Mouse (Mus musculus) spleen, adult 2 months (tissue): ENCODE measurements at regions not wholly inside any gene's neighbourhood (a gene's known extent, or its start where the extent isn't known, plus 50 kb on each side); places are given as distances from the start of the nearest gene placed in this dataset.
"Not testable (repeated sequence)": the region's sequence is repeated elsewhere in the genome, so short reads cannot be mapped to it uniquely, and the experiment has no call there.

ENCODE experiments used
- DNase-seq, 2 experiments: peaks; one replicate each; pipeline versions ENCODE4 v3.0.0 to v3.0.0-alpha.2; 2012 to 2021; ENCODE audit warnings: low spot score in 2 of 2, low read depth in 1 of 2
- H3K27ac ChIP-seq: fragments of 200-500 bp; 2 replicates; pipeline ENCODE4 v1.5.1; 2012; ENCODE audit warnings: low read length, inconsistent platforms; ENCODE audit not compliant: insufficient read depth
- H3K27me3 ChIP-seq: fragments of 200-500 bp; 2 replicates; pipeline ENCODE4 v1.6.1; 2012; ENCODE audit warnings: mild to moderate bottlenecking, moderate library complexity, low read length, inconsistent platforms; ENCODE audit not compliant: control insufficient read depth, insufficient read depth
- H3K36me3 ChIP-seq: fragments of 200-500 bp; 2 replicates; pipeline ENCODE4 v1.6.1; 2012; ENCODE audit warnings: mild to moderate bottlenecking, low read length, inconsistent platforms; ENCODE audit not compliant: control insufficient read depth, insufficient read depth
- H3K4me1 ChIP-seq: fragments of 200-500 bp; 2 replicates; pipeline ENCODE4 v1.6.1; 2011; ENCODE audit warnings: inconsistent platforms; ENCODE audit not compliant: control insufficient read depth, insufficient read depth, insufficient read length
- H3K4me3 ChIP-seq: fragments of 200-500 bp; 2 replicates; pipeline ENCODE4 v1.5.1; 2011; ENCODE audit warnings: mild to moderate bottlenecking, inconsistent platforms; ENCODE audit not compliant: insufficient read depth, insufficient read length; ENCODE audit errors: extremely low read depth
- CTCF ChIP-seq: fragments of 200-500 bp; IDR thresholded peaks from 2 replicates; pipeline ENCODE4 v1.5.1; 2011; ENCODE audit warnings: mild to moderate bottlenecking, inconsistent platforms; ENCODE audit not compliant: insufficient read depth, insufficient read length, insufficient replicate concordance; ENCODE audit errors: extremely low read depth
- POLR2A ChIP-seq: fragments of 200-500 bp; IDR thresholded peaks from 2 replicates; pipeline ENCODE4 v1.6.1; 2011; ENCODE audit warnings: low read depth, low read length, inconsistent platforms
- WGBS: fragments of 180-500 bp; shearing (Covaris S2); methylation state at CpG from one replicate; pipeline ENCODE4 v1.1.7; 2018; 5-methylcytosine and 5-hydroxymethylcytosine counted together

DNA sequence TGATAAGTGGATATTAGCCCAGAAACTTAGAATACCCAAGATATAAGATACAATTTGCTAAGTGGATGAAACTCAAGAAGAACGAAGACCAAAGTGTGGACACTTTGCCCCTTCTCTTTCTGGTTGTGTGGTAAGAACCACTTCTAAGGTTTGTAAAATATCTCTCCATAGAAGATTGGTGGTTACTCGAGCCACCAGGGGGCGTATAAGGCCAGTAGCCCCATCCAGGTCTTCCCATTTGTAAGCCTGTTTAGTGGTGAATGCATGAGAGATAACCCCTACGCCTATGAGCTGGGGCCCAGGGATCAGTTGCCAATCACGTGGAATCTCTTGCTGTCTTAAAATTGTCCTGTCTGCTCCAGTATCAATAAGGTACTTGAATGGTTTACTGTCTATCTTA is 349.3 kb upstream of the Tacstd2 start:
- 84% methylated on average over 5 of the region's 5 CpGs for WGBS

DNA sequence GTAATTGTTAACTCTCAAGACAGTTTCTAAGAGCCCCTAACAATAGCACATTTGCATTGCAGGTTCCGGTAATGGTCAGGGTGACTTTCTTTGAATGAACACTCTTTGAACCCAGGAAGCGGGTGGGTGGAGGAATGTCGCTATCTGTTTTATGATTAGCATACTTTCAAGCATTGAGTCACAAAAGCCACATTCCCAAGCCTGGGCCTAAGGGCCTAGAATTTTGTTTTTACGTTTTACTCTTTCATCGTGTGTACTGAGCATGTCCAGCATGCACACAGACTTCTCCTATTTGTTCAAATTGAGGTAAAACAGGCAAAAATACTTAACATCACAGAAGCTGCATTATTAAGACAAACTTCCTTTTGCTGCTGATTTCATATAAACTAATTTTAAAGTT is 345.9 kb upstream of the Tacstd2 start:
- H3K27me3 ChIP-seq, H3K36me3 ChIP-seq, H3K4me3 ChIP-seq, H3K27ac ChIP-seq, DNase-seq, H3K4me1 ChIP-seq: not testable (repeated sequence)
- WGBS: 89% methylated on average over 5 of the region's 5 CpGs

More for the DNA sequence above, 349.3 kb upstream of the Tacstd2 start:
- Histone ChIP-seq H3K27ac (no peak overlapping the region), H3K4me3 (no peak overlapping the region), H3K27me3 (no peaks in the 10 kb centered on the region), H3K36me3 (no peaks in the 10 kb centered on the region), H3K4me1 (no peaks in the 10 kb centered on the region)
- no peak for TF ChIP-seq CTCF
- no peak for TF ChIP-seq POLR2A
- no peak for DNase-seq

DNA sequence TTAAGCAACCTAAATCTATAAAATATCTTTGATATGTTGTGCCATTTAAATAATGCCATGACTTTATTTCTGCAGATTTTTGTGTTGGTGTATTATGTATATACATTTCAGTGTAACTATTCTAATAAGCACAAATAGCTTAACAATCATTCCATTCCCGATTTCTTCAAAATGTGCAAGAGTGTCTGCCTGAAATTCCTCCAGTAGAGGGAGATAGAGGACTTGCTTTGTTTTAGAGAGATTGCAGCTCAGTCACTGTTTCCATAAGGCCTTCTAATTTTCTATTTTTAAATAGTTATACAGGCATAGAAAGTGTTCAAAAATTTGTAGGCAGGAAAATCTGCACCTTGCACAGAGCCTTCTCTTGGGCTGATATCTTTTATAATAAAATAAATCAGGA is 322.3 kb upstream of the Tacstd2 start:
- not testable (repeated sequence) for H3K36me3 ChIP-seq, H3K4me1 ChIP-seq, DNase-seq, H3K27me3 ChIP-seq, H3K27ac ChIP-seq, H3K4me3 ChIP-seq
- WGBS: 9% methylated on average over 1 of the region's 1 CpGs

DNA sequence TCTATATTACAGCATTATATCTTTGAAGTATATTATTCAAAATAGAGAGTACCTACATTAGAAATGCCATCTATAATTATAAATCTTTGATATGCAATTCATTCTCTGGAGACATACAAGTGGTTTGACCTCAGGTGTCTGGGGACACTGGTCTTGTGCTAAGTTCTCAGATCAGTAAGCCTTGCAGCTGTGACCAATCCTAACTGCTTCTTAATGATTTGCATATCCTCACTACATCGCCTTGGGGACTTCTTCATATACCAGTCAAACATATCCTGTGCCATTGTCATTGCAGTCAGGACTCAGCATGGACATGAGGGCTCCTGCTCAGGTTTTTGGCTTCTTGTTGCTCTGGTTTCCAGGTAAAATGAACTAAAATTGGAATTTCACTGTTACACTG is 303.9 kb upstream of the Tacstd2 start:
- not testable (repeated sequence) for H3K4me3 ChIP-seq, H3K4me1 ChIP-seq, H3K36me3 ChIP-seq, H3K27ac ChIP-seq, H3K27me3 ChIP-seq
- DNase-seq: peak in 1 of 2 experiments; percentile 4
- WGBS: 34% methylated on average over 1 of the region's 1 CpGs

GRCm38 (mm10) chr6:67812478-67812877 is 276.9 kb upstream of the Tacstd2 start:
- not testable (repeated sequence) for H3K27me3 ChIP-seq, H3K4me1 ChIP-seq, H3K27ac ChIP-seq, H3K36me3 ChIP-seq, H3K4me3 ChIP-seq
- TF ChIP-seq CTCF: peak; percentile 49; the same call in 1 of the 2 replicates
- peak in 1 of 2 experiments; percentile 17 for DNase-seq
- 10% methylated on average over 3 of the region's 3 CpGs for WGBS

- no peaks in the 10 kb centered on the region for H3K27me3 ChIP-seq
- H3K36me3 ChIP-seq: no peaks in the 10 kb centered on the region
- H3K4me3 ChIP-seq: no peak overlapping the region
- TF ChIP-seq CTCF: no peak
- no peak for TF ChIP-seq POLR2A
- no peak overlapping the region for H3K27ac ChIP-seq
- no peak for DNase-seq
- no peaks in the 10 kb centered on the region for H3K4me1 ChIP-seq
These were observed 255.8 kb upstream of the Tacstd2 start for GRCm38 (mm10) chr6:67791393-67791792.

- no peak for DNase-seq
- H3K4me3 ChIP-seq: no peak overlapping the region
- TF ChIP-seq POLR2A (no peak), CTCF (no peak)
- H3K27ac ChIP-seq: no peak overlapping the region
- no peaks in the 10 kb centered on the region for H3K4me1 ChIP-seq
- WGBS: 48% methylated on average over 1 of the region's 1 CpGs
- no peaks in the 10 kb centered on the region for H3K36me3 ChIP-seq
- no peaks in the 10 kb centered on the region for H3K27me3 ChIP-seq
These were observed 255.1 kb upstream of the Tacstd2 start for GRCm38 (mm10) chr6:67790742-67791141.
